Mouse (Mus musculus) megakaryocyte, embryonic 14.5 days (primary cell): ENCODE data around the gene Sgta. TPM values are rescaled to one million over a fixed set of nuclear protein-coding genes. Genes with fewer than 3 reads are reported as not detected.
A peak's percentile ranks its signal among the peaks of the same experiment; 100 is the strongest.

Experiments used
- H3K27me3 ChIP-seq: replicated peaks from 2 replicates; pipeline ENCODE3; 2012; ENCODE audit warnings: inconsistent platforms
- H3K36me3 ChIP-seq: replicated peaks from 2 replicates; pipeline ENCODE3; 2012; ENCODE audit warnings: low read length, inconsistent platforms, mixed read lengths
- H3K4me1 ChIP-seq: 2 replicates; pipeline ENCODE4 v1.6.1; 2012; ENCODE audit warnings: inconsistent platforms
- H3K4me3 ChIP-seq: replicated peaks from 2 replicates; pipeline ENCODE3; 2012; ENCODE audit warnings: moderate library complexity, mild to moderate bottlenecking, inconsistent platforms
- H3K9me3 ChIP-seq: 2 replicates; pipeline ENCODE4 v1.6.1; 2012; ENCODE audit warnings: inconsistent platforms
- FLI1 ChIP-seq: IDR thresholded peaks from 2 replicates; pipeline ENCODE4 v1.6.1; 2012; ENCODE audit warnings: low read length, inconsistent platforms, mixed read lengths
- GATA1 ChIP-seq: IDR thresholded peaks from 3 replicates; pipeline ENCODE4 v1.6.1; 2012; ENCODE audit warnings: mixed read lengths, low read length, inconsistent platforms, borderline replicate concordance
- polyA plus RNA-seq: library from polyadenylated mRNA; stranded (reverse); fragments of >175 nt; gene quantifications from 2 replicates; pipeline ENCODE4 v1.2.3, GENCODE M21; 2012; ENCODE audit warnings: low replicate concordance; ENCODE audit not compliant: insufficient read depth

The Sgta gene
- polyA plus RNA-seq, 1 experiment, result 262 TPM

- H3K27me3 ChIP-seq, result no peaks in the 10 kb centered on the region
- H3K36me3 ChIP-seq, result peaks cover 20% of the 10 kb centered on the region
- H3K4me3 ChIP-seq, result peak within 1 kb of the TSS; percentile 98
- peaks cover 36% of the 10 kb centered on the region for H3K4me1 ChIP-seq
- TF ChIP-seq FLI1, result no peak; the same call in 1 of the 2 replicates
- no peak for TF ChIP-seq GATA1
- H3K9me3 ChIP-seq, result no peaks in the 10 kb centered on the region
Measured at GRCm38 (mm10) chr10:81036988-81037580, 22.9 kb downstream of the Sgta start, which contains the start of gene Slc39a3. TSS of gene Slc39a3 (minus strand) at chr10:81037426.

DNA sequence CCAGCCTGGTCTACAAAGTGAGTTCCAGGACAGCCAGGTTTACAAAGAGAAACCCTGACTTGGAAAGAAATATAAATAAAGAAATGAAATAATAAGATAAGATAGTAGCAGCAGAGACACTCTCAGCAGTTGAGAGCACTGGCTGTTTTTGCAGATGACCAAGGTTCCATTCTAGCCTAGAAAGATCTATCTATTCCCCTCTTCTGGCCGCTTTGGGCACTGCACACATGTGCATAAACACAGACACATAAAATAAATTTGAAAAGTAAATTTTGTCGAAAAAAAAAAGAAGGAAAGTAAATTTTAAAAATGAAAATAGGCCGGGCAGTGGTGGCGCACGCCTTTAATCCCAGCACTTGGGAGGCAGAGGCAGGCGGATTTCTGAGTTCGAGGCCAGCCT is 23.7 kb downstream of the Sgta start:
- Histone ChIP-seq H3K4me1 (peaks cover 30% of the 10 kb centered on the region), H3K36me3 (peaks cover 27% of the 10 kb centered on the region), H3K9me3 (no peaks in the 10 kb centered on the region), H3K27me3 (no peaks in the 10 kb centered on the region), H3K4me3 (no peak overlapping the region)
- no peak for TF ChIP-seq FLI1
- TF ChIP-seq GATA1, result no peak

GRCm38 (mm10) chr10:81033586-81033985 is 26.4 kb downstream of the Sgta start:
- TF ChIP-seq GATA1, result no peak
- no peak for TF ChIP-seq FLI1
- peaks cover 25% of the 10 kb centered on the region for H3K4me1 ChIP-seq
- H3K36me3 ChIP-seq, result peaks cover 39% of the 10 kb centered on the region
- H3K27me3 ChIP-seq, result peaks cover 2% of the 10 kb centered on the region
- H3K4me3 ChIP-seq, result no peak overlapping the region
- no peaks in the 10 kb centered on the region for H3K9me3 ChIP-seq

DNA sequence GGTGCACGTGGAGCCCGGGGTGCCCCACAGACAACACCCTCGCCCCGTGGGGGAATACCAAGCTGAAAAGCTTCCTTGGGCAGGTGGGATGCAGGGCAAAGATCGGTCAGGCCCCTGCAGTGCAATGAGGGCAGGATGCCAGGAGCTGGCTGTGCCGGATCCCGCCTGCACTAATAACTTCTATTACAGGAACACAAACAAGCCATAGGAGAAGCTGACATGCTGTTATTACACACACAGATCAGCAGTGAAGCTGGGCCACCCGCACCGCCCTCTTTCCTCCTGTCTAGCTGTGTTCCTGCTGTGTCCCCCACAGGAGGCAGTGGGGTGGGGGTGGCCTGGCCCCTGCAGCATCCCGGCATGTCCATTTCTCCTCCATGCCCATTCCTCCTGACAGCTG is 30.9 kb downstream of the Sgta start:
- Histone ChIP-seq H3K27me3 (peaks cover 28% of the 10 kb centered on the region), H3K9me3 (no peaks in the 10 kb centered on the region), H3K4me1 (peaks cover 24% of the 10 kb centered on the region), H3K4me3 (no peak overlapping the region), H3K36me3 (peaks cover 39% of the 10 kb centered on the region)
- TF ChIP-seq FLI1, result no peak
- TF ChIP-seq GATA1, result no peak

DNA sequence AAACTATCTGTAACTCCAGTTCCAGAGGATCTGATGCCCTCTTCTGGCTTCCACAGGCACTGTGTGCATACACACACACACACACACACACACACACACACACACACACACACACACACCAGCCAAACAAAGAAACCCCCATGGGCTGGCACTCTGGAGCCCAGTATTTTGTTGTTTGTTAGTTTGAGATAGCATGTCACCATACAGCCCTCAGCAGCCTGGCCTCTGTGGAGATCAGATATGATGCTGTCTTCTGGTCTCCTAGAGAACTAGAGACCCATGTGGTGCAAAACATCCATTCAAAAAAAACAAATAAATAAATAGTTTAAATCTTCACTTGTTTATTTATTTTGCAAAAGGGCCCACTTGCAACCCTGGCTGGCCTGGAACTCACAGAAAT is 31.8 kb downstream of the Sgta start:
- H3K27me3 ChIP-seq, result peaks cover 36% of the 10 kb centered on the region
- H3K36me3 ChIP-seq, result peaks cover 31% of the 10 kb centered on the region
- TF ChIP-seq GATA1 (no peak), FLI1 (no peak)
- no peak overlapping the region for H3K4me3 ChIP-seq
- no peaks in the 10 kb centered on the region for H3K9me3 ChIP-seq
- H3K4me1 ChIP-seq, result peaks cover 18% of the 10 kb centered on the region

- Histone ChIP-seq H3K36me3 (peaks cover 22% of the 10 kb centered on the region), H3K27me3 (peaks cover 43% of the 10 kb centered on the region), H3K9me3 (peaks cover 6% of the 10 kb centered on the region), H3K4me3 (no peak overlapping the region), H3K4me1 (peaks cover 20% of the 10 kb centered on the region)
- TF ChIP-seq GATA1 (no peak), FLI1 (no peak)
Measured at GRCm38 (mm10) chr10:81027331-81027730, 32.6 kb downstream of the Sgta start.

GRCm38 (mm10) chr10:81026857-81027256 is 33.1 kb downstream of the Sgta start:
- Histone ChIP-seq H3K27me3 (peaks cover 48% of the 10 kb centered on the region), H3K36me3 (peaks cover 19% of the 10 kb centered on the region), H3K9me3 (peaks cover 7% of the 10 kb centered on the region), H3K4me3 (no peak overlapping the region), H3K4me1 (peaks cover 25% of the 10 kb centered on the region)
- TF ChIP-seq FLI1 (no peak), GATA1 (no peak)

GRCm38 (mm10) chr10:81025639-81026275 is 34.2 kb downstream of the Sgta start, which contains the start of gene Diras1:
TSS of gene Diras1 (minus strand) at chr10:81025662.
- TF ChIP-seq FLI1, result no peak
- TF ChIP-seq GATA1, result no peak
- peaks cover 8% of the 10 kb centered on the region for H3K36me3 ChIP-seq
- peaks cover 7% of the 10 kb centered on the region for H3K9me3 ChIP-seq
- H3K27me3 ChIP-seq, result peaks cover 59% of the 10 kb centered on the region
- H3K4me1 ChIP-seq, result peaks cover 36% of the 10 kb centered on the region
- peak within 1 kb of the TSS; percentile 59 for H3K4me3 ChIP-seq

- Histone ChIP-seq H3K9me3 (peaks cover 7% of the 10 kb centered on the region), H3K4me1 (peaks cover 36% of the 10 kb centered on the region), H3K27me3 (peaks cover 65% of the 10 kb centered on the region), H3K4me3 (peak overlapping the region; percentile 59), H3K36me3 (peaks cover 2% of the 10 kb centered on the region)
- TF ChIP-seq GATA1, result no peak
Measured at GRCm38 (mm10) chr10:81025047-81025621, 34.8 kb downstream of the Sgta start.

DNA sequence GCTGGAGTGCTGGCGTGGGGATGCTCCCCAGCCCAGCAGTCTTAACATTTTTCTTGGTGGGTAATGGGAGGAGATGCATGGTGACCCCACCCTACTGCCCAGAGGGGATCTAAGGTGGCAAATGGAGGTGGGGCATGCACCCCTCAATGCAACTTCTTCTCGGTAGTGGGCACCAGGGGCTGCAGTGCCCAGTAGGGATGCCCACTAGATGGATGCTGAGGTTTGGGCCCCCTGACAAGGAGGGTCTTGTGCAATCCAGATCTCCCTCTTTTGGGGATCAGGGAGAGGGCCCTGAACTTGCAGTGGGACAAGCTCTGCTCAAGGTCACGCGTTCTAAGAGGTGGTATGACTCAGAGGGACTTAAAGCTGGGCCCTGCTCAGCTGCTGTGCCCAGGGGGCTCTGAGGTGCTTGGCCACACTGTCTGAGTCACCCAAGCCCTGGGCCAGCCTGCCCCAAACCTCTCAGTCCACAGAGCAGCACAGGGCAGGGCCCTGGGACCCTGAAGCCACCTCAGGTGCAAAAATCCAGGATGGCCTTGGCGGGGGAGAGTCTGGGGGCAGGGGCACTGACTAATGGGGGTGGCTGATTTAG is 35.5 kb downstream of the Sgta start:
- no peaks in the 10 kb centered on the region for H3K36me3 ChIP-seq
- TF ChIP-seq FLI1 (no peak), GATA1 (no peak)
- no peak overlapping the region for H3K4me3 ChIP-seq
- peaks cover 7% of the 10 kb centered on the region for H3K9me3 ChIP-seq
- peaks cover 69% of the 10 kb centered on the region for H3K27me3 ChIP-seq
- H3K4me1 ChIP-seq, result peaks cover 36% of the 10 kb centered on the region
